22 mouse cellular contexts compared by ENCODE assay signal in genomic region chr11:19651929-19652328, GRCm38 (mm10).
"Had no signal": no experiment of that assay in that cellular context is flagged by ENCODE, and none has a peak within 500 bp of the region (broad histone marks: within the 10 kb centered on the region; RNA-seq: fewer than 3 reads in every experiment).

No protein-coding gene starts in this region.

- H3K36me3 ChIP-seq: limb, embryonic 12.5 days; limb, embryonic 15.5 days; midbrain, embryonic 10.5 days; neural tube, embryonic 12.5 days; neural tube, embryonic 15.5 days had no signal

- H3K27me3 ChIP-seq: limb, embryonic 12.5 days; limb, embryonic 15.5 days; megakaryocyte, embryonic 14.5 days; neural tube, embryonic 12.5 days; neural tube, embryonic 15.5 days had no signal

- H3K27ac ChIP-seq: limb, embryonic 12.5 days; limb, embryonic 15.5 days; liver, embryonic 14.5 days; midbrain, embryonic 10.5 days; neural tube, embryonic 12.5 days; neural tube, embryonic 15.5 days; stomach, postnatal 0 days had no signal

- H3K9me3 ChIP-seq: limb, embryonic 12.5 days; limb, embryonic 15.5 days; midbrain, embryonic 10.5 days; neural tube, embryonic 12.5 days; neural tube, embryonic 15.5 days had no signal

- H3K4me2 ChIP-seq: limb, embryonic 12.5 days; limb, embryonic 15.5 days; liver, embryonic 11.5 days; lung, embryonic 14.5 days; neural tube, embryonic 12.5 days; neural tube, embryonic 15.5 days had no signal

- H3K4me1 ChIP-seq: limb, embryonic 12.5 days; limb, embryonic 15.5 days; megakaryocyte, embryonic 14.5 days; neural tube, embryonic 12.5 days; neural tube, embryonic 15.5 days had no signal

- ATAC-seq: liver, postnatal 0 days had no signal

- H3K9ac ChIP-seq: limb, embryonic 12.5 days; limb, embryonic 15.5 days; liver, embryonic 14.5 days; liver, postnatal 0 days; lung, embryonic 14.5 days; neural tube, embryonic 12.5 days; neural tube, embryonic 15.5 days had no signal

- H3K4me3 ChIP-seq: limb, embryonic 12.5 days; limb, embryonic 15.5 days; megakaryocyte, embryonic 14.5 days; midbrain, embryonic 10.5 days; neural tube, embryonic 12.5 days; neural tube, embryonic 15.5 days had no signal

- DNase-seq: kidney, adult 9 months; kidney, postnatal 14 days; kidney, postnatal 4 days; left cerebral cortex, postnatal 4 days; liver, postnatal 0 days; midbrain, embryonic 14.5 days; right cerebral cortex, adult 18-20 months; right cerebral cortex, postnatal 14 days; right cerebral cortex, postnatal 4 days; thymus, adult 2 months; thymus, postnatal 14 days; thymus, postnatal 4 days had no signal
